Mouse (Mus musculus): ENCODE results near the gene Eomes.

DNA sequence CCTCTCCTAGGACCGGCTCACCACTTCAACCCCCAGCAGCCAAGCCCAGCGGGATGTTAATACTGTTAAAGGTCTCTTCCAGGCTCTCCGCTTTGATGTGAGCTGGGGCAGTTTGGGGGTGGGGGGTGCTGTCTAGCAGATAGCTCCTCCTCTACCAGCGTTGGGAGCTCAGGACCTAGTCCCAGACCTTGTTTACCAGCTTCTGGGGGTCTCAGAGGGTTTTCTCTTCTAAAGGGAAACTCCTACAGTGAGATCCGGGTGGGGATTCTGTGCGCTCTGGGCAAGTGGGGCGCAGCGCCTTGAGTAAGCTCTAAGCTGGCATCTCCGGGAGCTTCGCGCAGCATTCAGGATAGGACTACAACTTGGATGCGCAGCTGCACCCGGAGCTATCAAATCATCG lies 9.7 kb upstream of the Eomes start:
- no peak for TF ChIP-seq POLR2A (IDR thresholded peaks at IDR 0.05; ENCODE audit: low read depth, low read length)
- no peak for TF ChIP-seq CTCF (conservative IDR thresholded peaks at IDR 0.05; ENCODE audit: insufficient read depth, insufficient read length, low read depth, low read length)

All from kidney, adult 2 months (tissue).